Mouse (Mus musculus): ENCODE data around the gene Nradd.
A peak's percentile ranks its signal among the peaks of the same experiment; 100 is the strongest.

The Nradd gene

GRCm38 (mm10) chr9:110624361-110625166 lies at the start of gene Nradd:
TSS of gene Nradd (minus strand) at chr9:110624452.
- DNase-seq = peak; percentile 91 to 95

GRCm38 (mm10) chr9:110673107-110673752 lies 49.0 kb upstream of the Nradd start:
- peak in 1 of 2 experiments; percentile 53 for DNase-seq

GRCm38 (mm10) chr9:110672462-110673106 lies 48.3 kb upstream of the Nradd start:
- peak; percentile 63 to 76 for DNase-seq

- DNase-seq = no peak
Observed at GRCm38 (mm10) chr9:110669785-110670184, 45.5 kb upstream of the Nradd start.

GRCm38 (mm10) chr9:110668601-110669293 lies 44.5 kb upstream of the Nradd start:
- DNase-seq = no peak

GRCm38 (mm10) chr9:110667219-110667836 lies 43.1 kb upstream of the Nradd start:
- DNase-seq = no peak

- no peak for DNase-seq
Observed at GRCm38 (mm10) chr9:110666374-110666773, 42.1 kb upstream of the Nradd start.

GRCm38 (mm10) chr9:110665912-110666311 lies 41.7 kb upstream of the Nradd start:
- peak in 1 of 2 experiments; percentile 8 for DNase-seq

GRCm38 (mm10) chr9:110662844-110663243 lies 38.6 kb upstream of the Nradd start:
- no peak for DNase-seq

- no peak for DNase-seq
Observed at GRCm38 (mm10) chr9:110660856-110661612, 36.8 kb upstream of the Nradd start.

GRCm38 (mm10) chr9:110660208-110660607 lies 36.0 kb upstream of the Nradd start:
- DNase-seq = no peak

- no peak for DNase-seq
Observed at GRCm38 (mm10) chr9:110659521-110659920, 35.3 kb upstream of the Nradd start.

GRCm38 (mm10) chr9:110657474-110658078 lies 33.3 kb upstream of the Nradd start:
- peak in 1 of 2 experiments; percentile 47 for DNase-seq

- peak; percentile 96 to 98 for DNase-seq
Observed at GRCm38 (mm10) chr9:110656249-110657221, 32.3 kb upstream of the Nradd start, which contains the start of gene Ccdc12. TSS of gene Ccdc12 (plus strand) at chr9:110656503.

GRCm38 (mm10) chr9:110655651-110656007 lies 31.4 kb upstream of the Nradd start:
- DNase-seq = no peak

- DNase-seq = no peak
Observed at GRCm38 (mm10) chr9:110654726-110655650, 30.7 kb upstream of the Nradd start.

GRCm38 (mm10) chr9:110653655-110654461 lies 29.6 kb upstream of the Nradd start, which contains the start of gene Nbeal2:
TSS of gene Nbeal2 (minus strand) at chr9:110654161.
- DNase-seq = peak; percentile 85 to 89

Measured in cerebellum, postnatal 25 days (tissue).